Mouse (Mus musculus): ENCODE results near the gene Adam11.

- TF ChIP-seq MAX (IDR thresholded peaks at IDR 0.05) (no peak), CTCF (IDR thresholded peaks at IDR 0.05; ENCODE audit: control insufficient read depth, insufficient read depth, insufficient read length) (no peak), MYOD1 (IDR thresholded peaks at IDR 0.05; ENCODE audit: control insufficient read depth, insufficient read length, low read depth) (no peak), CEBPB (IDR thresholded peaks at IDR 0.05; ENCODE audit: low read depth) (no peak), USF1 (IDR thresholded peaks at IDR 0.05; ENCODE audit: low read depth) (no peak), MYOG (IDR thresholded peaks at IDR 0.05; ENCODE audit: control insufficient read depth, extremely low read depth, insufficient read length) (no peak), FOSL1 (IDR thresholded peaks at IDR 0.05; ENCODE audit: insufficient read depth, low read length, poor library complexity, severe bottlenecking) (no peak)
Measured at GRCm38 (mm10) chr11:102734961-102735360, 26.3 kb upstream of the Adam11 start.

Measured in C2C12 (cell line).